In genomic region chr3:138807795-138808194, GRCm38 (mm10) we compare ENCODE assay signal across 30 mouse cellular contexts.
DNase-seq lines count a peak whose midpoint lies in the region; ATAC-seq and TF ChIP-seq lines count a peak whose summit lies in the region.
"Had no signal": no experiment of that assay in that cellular context is flagged by ENCODE, and none has a peak within 500 bp of the region (broad histone marks: within the 10 kb centered on the region; RNA-seq: fewer than 3 reads in every experiment).

No protein-coding gene starts in this region.

- H3K36me3 ChIP-seq in heart, postnatal 0 days (replicated peaks; ENCODE audit: control insufficient read depth, insufficient read depth, low read length) = no peaks in the 10 kb centered on the region
- H3K36me3 ChIP-seq in heart, embryonic 12.5 days = no peaks in the 10 kb centered on the region
- H3K36me3 ChIP-seq: embryonic facial prominence, embryonic 10.5 days; embryonic facial prominence, embryonic 15.5 days; G1E; hindbrain, embryonic 12.5 days; intestine, embryonic 15.5 days; limb, embryonic 13.5 days; lung, embryonic 15.5 days; stomach, embryonic 15.5 days had no signal

- TF ChIP-seq CTCF in heart, postnatal 0 days (IDR thresholded peaks at IDR 0.05; ENCODE audit: low read depth) = no peak

- WGBS in heart, postnatal 0 days = 38% methylated on average over 4 of the region's 4 CpGs
- 53% methylated on average over 4 of the region's 4 CpGs for WGBS in heart, embryonic 12.5 days

- TF ChIP-seq EP300 in heart, postnatal 0 days (IDR thresholded peaks at IDR 0.05; ENCODE audit: low read depth) = no peak

- H3K4me2 ChIP-seq in heart, postnatal 0 days (ENCODE audit: low read depth, low read length) = no peak overlapping the region
- no peak overlapping the region for H3K4me2 ChIP-seq in heart, embryonic 12.5 days
- H3K4me2 ChIP-seq: embryonic facial prominence, embryonic 15.5 days; forebrain, embryonic 13.5 days; hindbrain, embryonic 12.5 days; intestine, embryonic 15.5 days; limb, embryonic 13.5 days; liver, embryonic 11.5 days; lung, embryonic 15.5 days; midbrain, embryonic 11.5 days; stomach, embryonic 15.5 days had no signal

- DNase-seq in adrenal gland, adult 2 months = peak; percentile 64
- no peak for DNase-seq in adrenal gland, adult 8-10 months
- peak; percentile 62 for DNase-seq in cerebellum, adult 9-11 months
- DNase-seq in cerebellum, postnatal 4 days (ENCODE audit: low spot score in 2 of 2) = no peak
- DNase-seq in heart, postnatal 0 days (ENCODE audit: low spot score) = no peak
- no peak for DNase-seq in Muller cell, postnatal 12 days (ENCODE audit: inconsistent ontology term)
- DNase-seq: cerebellum, adult 8-10 months; gastrocnemius, postnatal 10 days; kidney, postnatal 36 days; lung, postnatal 36 days; right cerebral cortex, postnatal 25 days; thymus, adult 18-20 months; thymus, postnatal 25 days had no signal

- H3K27ac ChIP-seq in heart, postnatal 0 days (ENCODE audit: low read depth) = no peak overlapping the region
- H3K27ac ChIP-seq in heart, embryonic 12.5 days (ENCODE audit: poor library complexity, severe bottlenecking) = no peak overlapping the region
- H3K27ac ChIP-seq: embryonic facial prominence, embryonic 10.5 days; embryonic facial prominence, embryonic 15.5 days; forebrain, embryonic 13.5 days; hindbrain, embryonic 12.5 days; hindbrain, postnatal 0 days; intestine, embryonic 15.5 days; layer of hippocampus, adult 2 months; left cerebral cortex, adult 2 months; limb, embryonic 13.5 days; lung, embryonic 15.5 days; stomach, embryonic 15.5 days had no signal

- no peaks in the 10 kb centered on the region for H3K9me3 ChIP-seq in heart, postnatal 0 days (replicated peaks; ENCODE audit: control insufficient read depth, low read length)
- no peaks in the 10 kb centered on the region for H3K9me3 ChIP-seq in heart, embryonic 12.5 days (replicated peaks)
- H3K9me3 ChIP-seq: embryonic facial prominence, embryonic 10.5 days; embryonic facial prominence, embryonic 15.5 days; forebrain, embryonic 13.5 days; G1E; hindbrain, embryonic 12.5 days; intestine, embryonic 15.5 days; limb, embryonic 13.5 days; lung, embryonic 15.5 days; stomach, embryonic 15.5 days had no signal

- H3K4me3 ChIP-seq in heart, postnatal 0 days (ENCODE audit: low read depth, low read length) = no peak overlapping the region
- no peak overlapping the region for H3K4me3 ChIP-seq in heart, embryonic 12.5 days
- H3K4me3 ChIP-seq: embryonic facial prominence, embryonic 10.5 days; embryonic facial prominence, embryonic 15.5 days; forebrain, embryonic 13.5 days; hindbrain, embryonic 12.5 days; intestine, embryonic 15.5 days; layer of hippocampus, adult 2 months; left cerebral cortex, adult 2 months; limb, embryonic 13.5 days; lung, embryonic 15.5 days; stomach, embryonic 15.5 days had no signal

- H3K4me1 ChIP-seq in heart, postnatal 0 days (ENCODE audit: control insufficient read depth, insufficient read depth) = peaks cover 12% of the 10 kb centered on the region; the same call in 1 of the 2 replicates
- H3K4me1 ChIP-seq in heart, embryonic 12.5 days (replicated peaks) = peaks cover 11% of the 10 kb centered on the region
- H3K4me1 ChIP-seq: intestine, embryonic 15.5 days; stomach, embryonic 15.5 days had no signal

- H3K9ac ChIP-seq in heart, postnatal 0 days (replicated peaks; ENCODE audit: low read depth, low read length) = no peak overlapping the region
- no peak overlapping the region for H3K9ac ChIP-seq in heart, embryonic 12.5 days
- H3K9ac ChIP-seq: embryonic facial prominence, embryonic 15.5 days; forebrain, embryonic 13.5 days; hindbrain, embryonic 12.5 days; intestine, embryonic 15.5 days; limb, embryonic 13.5 days; lung, embryonic 15.5 days; stomach, embryonic 15.5 days had no signal

- peak; percentile 60 for ATAC-seq in heart, postnatal 0 days (ENCODE audit: insufficient read depth, low read depth)
- ATAC-seq in heart, embryonic 12.5 days (ENCODE audit: insufficient number of reproducible peaks, low FRiP score) = no peak
- ATAC-seq: forebrain, embryonic 13.5 days; hindbrain, postnatal 0 days; intestine, embryonic 15.5 days; midbrain, embryonic 16.5 days; Patski had no signal

- no peaks in the 10 kb centered on the region for H3K27me3 ChIP-seq in heart, postnatal 0 days (ENCODE audit: control insufficient read depth, insufficient read depth, low read length)
- no peaks in the 10 kb centered on the region for H3K27me3 ChIP-seq in heart, embryonic 12.5 days (replicated peaks)
- H3K27me3 ChIP-seq: embryonic facial prominence, embryonic 15.5 days; forebrain, embryonic 13.5 days; hindbrain, embryonic 12.5 days; intestine, embryonic 15.5 days; limb, embryonic 13.5 days; lung, embryonic 15.5 days; Patski; stomach, embryonic 15.5 days had no signal

Comparison
In these comparisons a context has a peak if more than half of its experiments do, and no peak if none do; other contexts are left out.
1. DNase-seq: peak in adrenal gland, adult 2 months (single experiment) and cerebellum, adult 9-11 months (single experiment); none in adrenal gland, adult 8-10 months (single experiment), cerebellum, postnatal 4 days (0 of 2), heart, postnatal 0 days (single experiment) and Muller cell, postnatal 12 days (single experiment).